Mouse (Mus musculus): ENCODE measurements around the gene Lum.

Lum gene

GRCm38 (mm10) chr10:97564957-97565856, at the start of gene Lum:
Gene Lum, plus strand, starts transcription at chr10:97565128.
- ChIA-PET POLR2A (no interaction called here), CTCF (no interaction called here)

GRCm38 (mm10) chr10:97523366-97523765, 41.6 kb upstream of the Lum start:
- CTCF ChIA-PET = no interaction called here
- POLR2A ChIA-PET = no interaction called here

GRCm38 (mm10) chr10:97535697-97536096, 29.2 kb upstream of the Lum start:
- ChIA-PET POLR2A (interaction anchor here in 1 of 4 experiments (0.6 kb wide), 1 partner anchor 160 kb away, joined by 3 read pairs; no protein-coding TSS in a partner anchor), CTCF (no interaction called here)

GRCm38 (mm10) chr10:97536921-97537320, 28.0 kb upstream of the Lum start:
- ChIA-PET POLR2A (no interaction called here), CTCF (no interaction called here)

- POLR2A ChIA-PET = no interaction called here
- CTCF ChIA-PET = no interaction called here
These were observed 26.7 kb upstream of the Lum start for GRCm38 (mm10) chr10:97538202-97538601.

- CTCF ChIA-PET = no interaction called here
- POLR2A ChIA-PET = no interaction called here
These were observed 17.2 kb upstream of the Lum start for GRCm38 (mm10) chr10:97547740-97548139.

GRCm38 (mm10) chr10:97567489-97568135, 2.7 kb downstream of the Lum start:
- POLR2A ChIA-PET = no interaction called here
- CTCF ChIA-PET = interaction anchor here in 1 of 4 experiments (0.6 kb wide), 1 partner anchor 1274 kb away, joined by 3 read pairs; no protein-coding TSS in a partner anchor

- CTCF ChIA-PET = no interaction called here
- POLR2A ChIA-PET = no interaction called here
These were observed 17.8 kb downstream of the Lum start for GRCm38 (mm10) chr10:97582543-97583231.

GRCm38 (mm10) chr10:97584176-97584575, 19.2 kb downstream of the Lum start:
- CTCF ChIA-PET = no interaction called here
- POLR2A ChIA-PET = no interaction called here

- ChIA-PET CTCF (no interaction called here), POLR2A (no interaction called here)
These were observed 22.2 kb downstream of the Lum start for GRCm38 (mm10) chr10:97587159-97587558.

GRCm38 (mm10) chr10:97589574-97589973, 24.6 kb downstream of the Lum start:
- CTCF ChIA-PET = interaction anchor here in 1 of 4 experiments (0.6 kb wide), 1 partner anchor 136 kb away, joined by 3 read pairs; no protein-coding TSS in a partner anchor
- POLR2A ChIA-PET = no interaction called here

- CTCF ChIA-PET = no interaction called here
- POLR2A ChIA-PET = no interaction called here
These were observed 26.1 kb downstream of the Lum start for GRCm38 (mm10) chr10:97591036-97591435.

GRCm38 (mm10) chr10:97591685-97592084, 26.8 kb downstream of the Lum start:
- ChIA-PET POLR2A (no interaction called here), CTCF (no interaction called here)

GRCm38 (mm10) chr10:97595680-97596079, 30.8 kb downstream of the Lum start:
- POLR2A ChIA-PET = no interaction called here
- CTCF ChIA-PET = no interaction called here

GRCm38 (mm10) chr10:97601744-97602143, 36.8 kb downstream of the Lum start:
- CTCF ChIA-PET = no interaction called here
- POLR2A ChIA-PET = no interaction called here

GRCm38 (mm10) chr10:97603256-97603655, 38.3 kb downstream of the Lum start:
- ChIA-PET CTCF (interaction anchor here in 1 of 4 experiments (1.2 kb wide), 1 partner anchor 227 kb away, joined by 3 read pairs; no protein-coding TSS in a partner anchor), POLR2A (no interaction called here)

- POLR2A ChIA-PET = interaction anchor here in 1 of 4 experiments (0.6 kb wide), 1 partner anchor 103 kb away, joined by 3 read pairs; no protein-coding TSS in a partner anchor
- CTCF ChIA-PET = no interaction called here
These were observed 41.7 kb downstream of the Lum start, which contains the start of gene Kera for GRCm38 (mm10) chr10:97606579-97606978. Gene Kera, plus strand, starts transcription at chr10:97606879.
